ENCODE assay signal across 8 mouse cellular contexts in genomic region chr1:87041814-87042438, GRCm38 (mm10). TPM values are rescaled to one million over a fixed set of nuclear protein-coding genes. Genes with fewer than 3 reads are reported as not detected.
DNase-seq lines count a peak whose midpoint lies in the region; ATAC-seq lines count a peak whose summit lies in the region.
"Had no signal": no experiment of that assay in that cellular context is flagged by ENCODE, and none has a peak within 500 bp of the region (broad histone marks: within the 10 kb centered on the region; RNA-seq: fewer than 3 reads in every experiment).

No protein-coding gene starts in this region.

- H3K4me2 ChIP-seq in hindbrain, embryonic 16.5 days (ENCODE audit: low read length) = no peak overlapping the region

- DNase-seq in adipocyte (ENCODE audit: low spot score) = peak; percentile 77
- peak; percentile 74 for DNase-seq in cerebellum, adult 9-10 months
- DNase-seq in layer of hippocampus, postnatal 25 days (ENCODE audit: extremely low spot score in 1 of 2, low spot score in 1 of 2) = peak; percentile 76 to 90
- DNase-seq in lung, postnatal 36 days = peak; percentile 74
- peak; percentile 80 to 89 for DNase-seq in right cerebral cortex, postnatal 10 days (ENCODE audit: low spot score in 2 of 2)

- H3K9me3 ChIP-seq in hindbrain, embryonic 16.5 days (ENCODE audit: control insufficient read depth, low read length) = no peaks in the 10 kb centered on the region

- H3K27ac ChIP-seq in hindbrain, embryonic 16.5 days (ENCODE audit: low read depth, low read length) = no peak overlapping the region

- H3K27me3 ChIP-seq in hindbrain, embryonic 16.5 days (replicated peaks; ENCODE audit: control insufficient read depth, insufficient read depth, low read length) = no peaks in the 10 kb centered on the region

- no peaks in the 10 kb centered on the region; the same call in 1 of the 2 replicates for H3K36me3 ChIP-seq in hindbrain, embryonic 16.5 days (ENCODE audit: control insufficient read depth, insufficient read depth, low read length)

- H3K4me3 ChIP-seq in hindbrain, embryonic 16.5 days (ENCODE audit: low read length) = no peak overlapping the region

- 0% methylated on average over 1 of the region's 1 CpGs for WGBS in hindbrain, embryonic 16.5 days

- H3K4me1 ChIP-seq in hindbrain, embryonic 16.5 days (ENCODE audit: control insufficient read depth, insufficient read depth, low read depth, low read length) = no peaks in the 10 kb centered on the region

- peak; percentile 88 for ATAC-seq in frontal cortex, adult (ENCODE audit: low TSS enrichment)
- peak; percentile 83 for ATAC-seq in hindbrain, embryonic 16.5 days

- H3K9ac ChIP-seq in hindbrain, embryonic 16.5 days (ENCODE audit: low read depth, low read length) = no peak overlapping the region

RNA-seq across cellular contexts. Expression of gene Alppl2, which starts 47.8 kb away (rescaled TPM):
- polyA plus RNA-seq in hindbrain, embryonic 16.5 days (2015; fragmentation: Nextera tagmentation; extraction: Ambion mirVana) = not detected in 2 replicates
- total RNA-seq in layer of hippocampus, postnatal 25 days (2021) = not detected
- polyA plus RNA-seq: liver, embryonic 16.5 days had no signal

RNA-seq across cellular contexts. Expression of gene Alpi, which starts 59.5 kb away (rescaled TPM):
- not detected in 2 replicates for polyA plus RNA-seq in hindbrain, embryonic 16.5 days (2015; fragmentation: Nextera tagmentation; extraction: Ambion mirVana)
- total RNA-seq in layer of hippocampus, postnatal 25 days (2021) = not detected
